Mouse (Mus musculus) heart, adult 2 months (tissue): Measurements from ENCODE around the gene Tgif1. TPM values are rescaled to one million over a fixed set of nuclear protein-coding genes. Genes with fewer than 3 reads are reported as not detected.
"Not testable (repeated sequence)": the region's sequence is repeated elsewhere in the genome, so short reads cannot be mapped to it uniquely, and the experiment has no call there.

Experiments used
- DNase-seq, 2 experiments: peaks; one replicate each; pipeline ENCODE4 v3.0.0; 2021
- H3K27ac ChIP-seq: fragments of 200-600 bp; 2 replicates; pipeline ENCODE4 v1.8.1; 2022
- H3K27me3 ChIP-seq: fragments of 200-500 bp; 2 replicates; pipeline ENCODE4 v1.6.1; 2012; ENCODE audit warnings: mild to moderate bottlenecking, low read length, inconsistent platforms, mixed read lengths; ENCODE audit not compliant: control insufficient read depth, insufficient read depth
- H3K36me3 ChIP-seq: fragments of 200-500 bp; 2 replicates; pipeline ENCODE4 v1.6.1; 2012; ENCODE audit warnings: low read length, inconsistent platforms; ENCODE audit not compliant: control insufficient read depth, insufficient read depth
- H3K4me1 ChIP-seq: fragments of 200-500 bp; 2 replicates; pipeline ENCODE4 v1.6.1; 2011; ENCODE audit warnings: low read length; ENCODE audit not compliant: control insufficient read depth, insufficient read depth
- H3K4me3 ChIP-seq: fragments of 200-600 bp; 2 replicates; pipeline ENCODE4 v1.8.1; 2022
- H3K79me2 ChIP-seq: fragments of 200-500 bp; replicated peaks from 2 replicates; pipeline ENCODE4 v1.6.1; 2012; ENCODE audit warnings: mild to moderate bottlenecking, inconsistent platforms, low read length, moderate library complexity, mixed read lengths; ENCODE audit not compliant: control insufficient read depth, insufficient read depth
- H3K9ac ChIP-seq: fragments of 200-500 bp; 2 replicates; pipeline ENCODE4 v1.6.1; 2012; ENCODE audit warnings: low read depth, mild to moderate bottlenecking, control low read depth, inconsistent platforms, low read length, mixed read lengths
- CTCF ChIP-seq: fragments of 200-600 bp; IDR thresholded peaks from 2 replicates; pipeline ENCODE4 v1.8.1; 2022; ENCODE audit warnings: antibody characterized with exemption, mild to moderate bottlenecking, moderate library complexity
- EP300 ChIP-seq: fragments of 200-500 bp; IDR thresholded peaks from 2 replicates; pipeline ENCODE4 v1.6.1; 2011; ENCODE audit warnings: low read depth, low read length, control low read depth; ENCODE audit not compliant: insufficient read depth
- POLR2A ChIP-seq: fragments of 200-500 bp; IDR thresholded peaks from 2 replicates; pipeline ENCODE4 v1.6.1; 2011; ENCODE audit warnings: mild to moderate bottlenecking, low read depth, low read length, control low read depth; ENCODE audit not compliant: insufficient read depth
- WGBS: fragments of 180-500 bp; shearing (Covaris S2); methylation state at CpG from one replicate; pipeline ENCODE4 v1.1.7; 2018; 5-methylcytosine and 5-hydroxymethylcytosine counted together
- intact Hi-C: fragments of 180-260 bp; cut with DNase I; formaldehyde crosslinking; loops from one replicate; pipeline ENCODE4 v1.15.1; 2025
- polyA plus RNA-seq: library from polyadenylated mRNA; depleted of rRNA; stranded (reverse); fragments of >200 nt; gene quantifications from 2 replicates; pipeline ENCODE4 v1.2.3, GENCODE M21; 2012
- total RNA-seq, 2 experiments: library from RNA; stranded (reverse); gene quantifications; 2 replicates each; pipeline ENCODE4 v1.2.3; 2021

Gene Tgif1
- total and polyA plus RNA-seq, 3 experiments, result 3.0 to 8.6 (median 4.0) TPM

GRCm38 (mm10) chr17:70832544-70832943 lies 20.8 kb downstream of the Tgif1 start:
- no peak for TF ChIP-seq EP300
- TF ChIP-seq POLR2A, result peak; percentile 46; the same call in 1 of the 2 replicates
- intact Hi-C loops, result no loop called here
- Histone ChIP-seq H3K27ac (no peak overlapping the region), H3K27me3 (no peaks in the 10 kb centered on the region), H3K4me3 (no peak overlapping the region), H3K36me3 (no peaks in the 10 kb centered on the region; the same call in 1 of the 2 replicates), H3K4me1 (no peaks in the 10 kb centered on the region), H3K79me2 (no peaks in the 10 kb centered on the region), H3K9ac (no peak overlapping the region)
- WGBS, result 71% methylated on average over 9 of the region's 9 CpGs
- DNase-seq, result peak; percentile 49 to 78

GRCm38 (mm10) chr17:70831591-70831990 lies 21.8 kb downstream of the Tgif1 start:
- DNase-seq, result peak in 1 of 2 experiments; percentile 16
- Histone ChIP-seq H3K4me1 (no peaks in the 10 kb centered on the region), H3K9ac (no peak overlapping the region), H3K36me3 (no peaks in the 10 kb centered on the region; the same call in 1 of the 2 replicates), H3K27ac (no peak overlapping the region), H3K27me3 (no peaks in the 10 kb centered on the region), H3K79me2 (no peaks in the 10 kb centered on the region), H3K4me3 (no peak overlapping the region)
- 85% methylated on average over 4 of the region's 4 CpGs for WGBS
- TF ChIP-seq EP300, result no peak
- no peak for TF ChIP-seq CTCF
- no peak for TF ChIP-seq POLR2A
- intact Hi-C loops, result no loop called here

GRCm38 (mm10) chr17:70829943-70830715 lies 23.2 kb downstream of the Tgif1 start:
- Histone ChIP-seq H3K27me3 (peaks cover 1% of the 10 kb centered on the region; the same call in 1 of the 2 replicates), H3K9ac (no peak overlapping the region), H3K36me3 (no peaks in the 10 kb centered on the region; the same call in 1 of the 2 replicates), H3K4me3 (no peak overlapping the region), H3K27ac (no peak overlapping the region), H3K4me1 (no peaks in the 10 kb centered on the region), H3K79me2 (no peaks in the 10 kb centered on the region)
- TF ChIP-seq POLR2A (no peak), EP300 (no peak), CTCF (no peak)
- 88% methylated on average over 23 of the region's 23 CpGs for WGBS
- intact Hi-C loops, result no loop called here
- DNase-seq, result no peak

GRCm38 (mm10) chr17:70829217-70829616 lies 24.1 kb downstream of the Tgif1 start:
- Histone ChIP-seq H3K9ac (no peak overlapping the region), H3K36me3 (no peaks in the 10 kb centered on the region), H3K4me3 (no peak overlapping the region), H3K27me3 (peaks cover 1% of the 10 kb centered on the region; the same call in 1 of the 2 replicates), H3K79me2 (no peaks in the 10 kb centered on the region), H3K4me1 (no peaks in the 10 kb centered on the region), H3K27ac (no peak overlapping the region)
- no peak for DNase-seq
- TF ChIP-seq EP300 (no peak), CTCF (no peak), POLR2A (no peak)
- 84% methylated on average over 6 of the region's 6 CpGs for WGBS
- intact Hi-C loops, result no loop called here

DNA sequence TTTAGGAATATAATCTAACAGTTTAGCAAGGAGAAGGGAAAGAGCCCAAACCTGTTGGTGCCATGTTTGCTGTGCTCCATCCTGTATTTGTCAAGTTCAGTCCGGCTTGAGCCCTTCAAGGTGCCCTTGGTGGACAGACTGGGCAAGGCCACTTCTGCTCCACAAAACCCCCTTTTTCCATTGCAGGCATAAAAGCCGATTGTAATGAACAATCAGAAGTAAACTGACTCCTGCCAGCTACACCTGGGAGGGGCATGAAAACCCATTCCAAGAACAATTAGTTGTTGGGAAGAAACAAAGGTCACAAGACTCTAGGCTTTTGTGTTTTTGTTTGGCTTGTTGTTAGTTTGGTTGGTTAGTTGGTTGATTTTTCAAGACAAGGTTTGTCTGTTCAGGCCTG lies 24.8 kb downstream of the Tgif1 start:
- no peak for TF ChIP-seq CTCF
- no peak for TF ChIP-seq EP300
- TF ChIP-seq POLR2A, result no peak
- Histone ChIP-seq H3K4me1 (no peaks in the 10 kb centered on the region), H3K4me3 (no peak overlapping the region), H3K79me2 (no peaks in the 10 kb centered on the region), H3K27me3 (peaks cover 1% of the 10 kb centered on the region; the same call in 1 of the 2 replicates), H3K27ac (no peak overlapping the region), H3K9ac (no peak overlapping the region), H3K36me3 (no peaks in the 10 kb centered on the region)
- intact Hi-C loops, result no loop called here
- 82% methylated on average over 2 of the region's 2 CpGs for WGBS
- DNase-seq, result no peak

GRCm38 (mm10) chr17:70828180-70828528 lies 25.2 kb downstream of the Tgif1 start:
- Histone ChIP-seq H3K4me1 (no peaks in the 10 kb centered on the region), H3K27ac (no peak overlapping the region), H3K9ac (no peak overlapping the region), H3K36me3 (no peaks in the 10 kb centered on the region), H3K27me3 (peaks cover 1% of the 10 kb centered on the region; the same call in 1 of the 2 replicates), H3K4me3 (no peak overlapping the region), H3K79me2 (no peaks in the 10 kb centered on the region)
- intact Hi-C loops, result no loop called here
- DNase-seq, result no peak
- WGBS, result 90% methylated on average over 4 of the region's 4 CpGs
- no peak for TF ChIP-seq EP300
- TF ChIP-seq CTCF, result no peak
- no peak for TF ChIP-seq POLR2A

- H3K9ac ChIP-seq, H3K4me1 ChIP-seq, H3K36me3 ChIP-seq, H3K27ac ChIP-seq, H3K27me3 ChIP-seq, H3K4me3 ChIP-seq, H3K79me2 ChIP-seq, intact Hi-C loops, DNase-seq: not testable (repeated sequence)
- 81% methylated on average over 11 of the region's 11 CpGs for WGBS
Measured at GRCm38 (mm10) chr17:70827463-70828179, 25.7 kb downstream of the Tgif1 start.
